Mouse (Mus musculus) heart, embryonic 11.5 days (tissue): ENCODE data around the gene Gm15319. TPM values are rescaled to one million over a fixed set of nuclear protein-coding genes. Genes with fewer than 3 reads are reported as not detected.
"Not testable (repeated sequence)": the region's sequence is repeated elsewhere in the genome, so short reads cannot be mapped to it uniquely, and the experiment has no call there.

Source experiments
- ATAC-seq: fragments of 200-750 bp; cut with Nextera tagmentation; replicated peaks from 2 replicates; pipeline ENCODE4 v1.8.0; 2017; ENCODE audit warnings: moderate library complexity; ENCODE audit not compliant: insufficient number of reproducible peaks, low FRiP score, low TSS enrichment
- H3K27ac ChIP-seq: fragments of 300-500 bp; sonication (generic); 2 replicates; pipeline ENCODE4 v1.5.1; 2014; ENCODE audit warnings: mild to moderate bottlenecking, low read depth, low read length
- H3K27me3 ChIP-seq: fragments of 300-500 bp; sonication (generic); 2 replicates; pipeline ENCODE4 v1.6.1; 2014; ENCODE audit warnings: mild to moderate bottlenecking, low read length, mixed read lengths; ENCODE audit not compliant: control insufficient read depth, insufficient read depth
- H3K36me3 ChIP-seq: fragments of 300-500 bp; sonication (generic); 2 replicates; pipeline ENCODE4 v1.6.1; 2014; ENCODE audit warnings: mild to moderate bottlenecking, low read length, moderate library complexity, mixed read lengths; ENCODE audit not compliant: control insufficient read depth, insufficient read depth
- H3K4me1 ChIP-seq: fragments of 300-500 bp; sonication (generic); 2 replicates; pipeline ENCODE4 v1.6.1; 2014; ENCODE audit warnings: low read length; ENCODE audit not compliant: control insufficient read depth, insufficient read depth
- H3K4me2 ChIP-seq: fragments of 300-500 bp; sonication (generic); 2 replicates; pipeline ENCODE4 v1.6.1; 2014; ENCODE audit warnings: mild to moderate bottlenecking, moderate library complexity
- H3K4me3 ChIP-seq: fragments of 300-500 bp; sonication (generic); 2 replicates; pipeline ENCODE4 v1.5.1; 2014; ENCODE audit warnings: low read depth, low read length
- H3K9ac ChIP-seq: fragments of 300-500 bp; sonication (generic); 2 replicates; pipeline ENCODE4 v1.6.1; 2014; ENCODE audit warnings: mild to moderate bottlenecking, low read depth, low read length, moderate library complexity
- H3K9me3 ChIP-seq: fragments of 300-500 bp; sonication (generic); replicated peaks from 2 replicates; pipeline ENCODE4 v1.6.1; 2016; ENCODE audit warnings: low read length; ENCODE audit not compliant: control insufficient read depth
- WGBS: fragments of 180-500 bp; shearing (Covaris S2); extraction: QIAGEN DNeasy Blood & Tissue Kit; methylation state at CpG from one replicate; pipeline ENCODE4 v1.1.7; 2014; ENCODE audit not compliant: insufficient replicate concordance; 5-methylcytosine and 5-hydroxymethylcytosine counted together
- polyA plus RNA-seq: library from polyadenylated mRNA; unstranded; fragments of >200 nt; fragmentation: Nextera tagmentation; extraction: Ambion mirVana; gene quantifications from 2 replicates; pipeline ENCODE4 v1.2.1, GENCODE M21; 2014

Gene Gm15319
- polyA plus RNA-seq, 1 experiment from 2014 or later, result 0.11 TPM

GRCm38 (mm10) chr8:20288878-20289277 is 74.1 kb downstream of the Gm15319 start:
- H3K4me2 ChIP-seq, H3K36me3 ChIP-seq: not testable (repeated sequence)
- 88% methylated on average over 1 of the region's 3 CpGs for WGBS

GRCm38 (mm10) chr8:20287706-20288105 is 75.3 kb downstream of the Gm15319 start:
- not testable (repeated sequence) for H3K4me2 ChIP-seq, H3K9me3 ChIP-seq, H3K4me3 ChIP-seq, H3K27me3 ChIP-seq, H3K36me3 ChIP-seq, H3K27ac ChIP-seq, H3K4me1 ChIP-seq, H3K9ac ChIP-seq, ATAC-seq
- WGBS, result 90% methylated on average over 3 of the region's 3 CpGs

More at GRCm38 (mm10) chr8:20288878-20289277, 74.1 kb downstream of the Gm15319 start:
- not testable (repeated sequence) for H3K27ac ChIP-seq, H3K4me3 ChIP-seq, ATAC-seq, H3K9ac ChIP-seq, H3K27me3 ChIP-seq, H3K9me3 ChIP-seq, H3K4me1 ChIP-seq
